Comparison of ENCODE assay signal across 7 mouse cellular contexts in the genomic region with DNA sequence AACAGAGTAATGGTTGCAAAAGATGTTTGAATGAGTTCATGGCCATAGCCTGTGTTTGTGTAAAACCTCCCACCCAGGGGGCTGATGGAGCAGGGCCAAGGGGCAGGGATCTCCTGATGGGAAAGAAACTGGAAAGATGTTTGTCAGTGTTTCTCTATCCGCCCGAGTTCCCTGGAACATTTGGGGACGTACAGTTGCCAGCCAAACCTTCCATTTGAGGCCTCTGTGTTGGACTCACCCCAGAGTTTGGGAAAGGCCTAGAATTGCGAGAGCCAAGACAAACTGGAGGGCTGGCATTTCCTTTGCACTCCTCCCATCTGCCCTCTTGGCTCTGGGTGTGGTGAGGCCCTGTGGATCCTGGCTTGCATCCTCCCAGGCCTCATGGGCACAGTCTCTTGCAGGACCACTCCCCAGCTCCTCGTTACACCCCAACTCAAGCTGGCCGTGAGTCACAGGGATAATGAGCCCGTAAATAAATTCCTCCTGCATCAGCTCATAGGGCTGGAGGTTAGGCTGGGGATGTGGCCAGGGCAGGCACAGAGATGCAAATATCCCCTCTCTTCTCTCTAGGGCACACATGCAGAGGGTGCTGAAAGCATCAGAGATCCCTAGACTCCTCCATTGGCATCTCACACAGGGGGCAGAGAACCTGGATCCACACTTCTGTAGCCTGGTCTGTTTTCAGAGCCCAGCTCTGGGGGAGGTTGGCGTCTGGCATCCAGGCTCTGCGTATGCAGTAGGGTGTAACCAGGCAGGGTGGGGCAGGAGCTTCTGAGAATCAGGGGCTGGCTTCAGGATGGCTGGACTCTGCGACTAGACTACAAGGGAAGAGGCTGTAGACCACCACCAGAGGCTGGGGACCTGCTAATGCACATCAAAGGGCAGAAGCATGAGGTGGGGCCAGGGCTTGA.
A peak's percentile ranks its signal among the peaks of the same experiment; 100 is the strongest.
DNase-seq lines count a peak whose midpoint lies in the region; TF ChIP-seq lines count a peak whose summit lies in the region.

No protein-coding gene starts in this region.

- 59% methylated on average over 10 of the region's 10 CpGs for WGBS in lung, adult 2 months

- no peak for TF ChIP-seq CTCF in lung, adult 2 months (IDR thresholded peaks at IDR 0.05; ENCODE audit: insufficient read depth, low read length)

- no peaks in the 10 kb centered on the region for H3K4me1 ChIP-seq in lung, adult 2 months (ENCODE audit: control insufficient read depth, insufficient read depth, low read length)

- H3K4me3 ChIP-seq in lung, adult 2 months (replicated peaks; ENCODE audit: extremely low read depth, low read depth, low read length), result no peak overlapping the region

- peak; percentile 60 to 61 for DNase-seq in lung, adult 18-20 months
- no peak for DNase-seq in lung, adult 2 months
- peak; percentile 95 for DNase-seq in cerebellum, adult 9-11 months
- peak; percentile 65 for DNase-seq in heart, adult 8-10 months (ENCODE audit: low spot score)
- peak; percentile 82 for DNase-seq in lung, postnatal 10 days
- peak; percentile 60 for DNase-seq in urinary bladder, postnatal 25 days (ENCODE audit: low spot score)
- DNase-seq in B cell, adult 2 months, result no peak

- no peak for TF ChIP-seq POLR2A in lung, adult 2 months (IDR thresholded peaks at IDR 0.05; ENCODE audit: borderline replicate concordance, extremely low read depth, low read depth, low read length)

Comparison
In these comparisons a context has a peak if more than half of its experiments do, and no peak if none do; other contexts are left out.
1. DNase-seq: peak in lung, adult 18-20 months (2 of 2), cerebellum, adult 9-11 months (single experiment), heart, adult 8-10 months (single experiment), lung, postnatal 10 days (single experiment) and urinary bladder, postnatal 25 days (single experiment); none in lung, adult 2 months (single experiment) and B cell, adult 2 months (0 of 2).